Mouse (Mus musculus): ENCODE data around the gene Fam186b. TPM values are rescaled to one million over a fixed set of nuclear protein-coding genes. Genes with fewer than 3 reads are reported as not detected.

Gene Fam186b
- total and polyA plus RNA-seq, 3 experiments, result not detected

DNA sequence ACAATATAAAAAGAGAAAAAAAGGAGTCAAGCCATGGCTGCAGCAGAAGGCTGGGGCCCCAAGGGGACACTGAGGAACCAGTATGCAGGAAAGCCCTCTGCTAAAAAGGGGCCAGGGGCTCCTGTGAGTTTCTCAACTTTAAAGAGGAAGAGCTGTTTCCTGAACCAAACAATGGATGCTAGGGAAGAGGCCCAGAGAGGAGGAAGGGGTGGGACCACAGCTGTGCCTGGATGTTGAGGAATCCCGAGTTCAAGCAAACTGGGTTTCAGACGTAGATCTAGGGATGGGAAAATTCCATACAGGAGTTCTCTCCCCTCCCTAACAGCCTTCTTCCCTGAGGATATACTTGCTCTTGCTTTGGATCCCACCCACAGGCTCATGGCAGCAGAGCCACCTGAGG is 30.7 kb upstream of the Fam186b start:
- Histone ChIP-seq H3K4me1 (ENCODE audit: control insufficient read depth, insufficient read depth, low read length) (peaks cover 34% of the 10 kb centered on the region), H3K4me3 (no peak overlapping the region), H3K27ac (peak overlapping the region; percentile 71), H3K9ac (ENCODE audit: low read depth, low read length) (no peak overlapping the region), H3K79me2 (replicated peaks; ENCODE audit: control insufficient read depth, insufficient read depth, low read length) (no peaks in the 10 kb centered on the region), H3K27me3 (ENCODE audit: control insufficient read depth, insufficient read depth, low read length) (no peaks in the 10 kb centered on the region), H3K36me3 (ENCODE audit: control insufficient read depth, insufficient read depth, low read length) (peaks cover 8% of the 10 kb centered on the region)
- peak in 1 of 2 experiments; percentile 64 for DNase-seq
- WGBS, result 34% methylated on average over 2 of the region's 2 CpGs
- TF ChIP-seq POLR2A (IDR thresholded peaks at IDR 0.05; ENCODE audit: insufficient read depth, low read depth, low read length) (peak; percentile 49; the same call in 1 of the 2 replicates), CTCF (IDR thresholded peaks at IDR 0.05) (no peak), EP300 (IDR thresholded peaks at IDR 0.05; ENCODE audit: insufficient read depth, low read depth, low read length) (peak; percentile 78)
- intact Hi-C loops (cut with DNase I), result loop anchor here (1.0 to 2.0 kb wide), 2 partner anchors 9 to 44 kb away; partner anchors contain the start of gene Fmnl3

DNA sequence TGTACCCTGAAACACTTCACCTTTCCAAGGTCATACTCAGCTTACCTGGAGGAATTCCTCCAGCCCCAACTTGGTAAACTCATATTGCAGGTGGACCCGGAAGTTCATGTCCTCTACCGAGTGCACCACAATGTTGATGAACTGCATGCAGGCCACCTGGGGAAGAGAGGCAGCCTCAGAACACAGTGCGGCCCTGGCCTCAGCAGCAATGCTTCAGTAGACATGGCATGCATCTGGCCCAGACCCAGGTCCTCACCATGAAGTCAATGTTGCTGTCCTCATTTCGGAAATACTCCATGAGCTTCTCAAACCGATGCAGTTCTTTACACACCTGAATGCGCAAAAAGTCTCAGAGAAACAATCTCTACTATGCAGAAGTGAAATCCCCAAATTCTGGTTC is 29.9 kb upstream of the Fam186b start:
- peak overlapping the region; percentile 71 for H3K27ac ChIP-seq
- 83% methylated on average over 6 of the region's 6 CpGs for WGBS
- peaks cover 10% of the 10 kb centered on the region for H3K36me3 ChIP-seq (ENCODE audit: control insufficient read depth, insufficient read depth, low read length)
- intact Hi-C loops (cut with DNase I), result no loop called here
- no peak for TF ChIP-seq CTCF (IDR thresholded peaks at IDR 0.05)
- TF ChIP-seq POLR2A (IDR thresholded peaks at IDR 0.05; ENCODE audit: insufficient read depth, low read depth, low read length), result no peak
- no peak for TF ChIP-seq EP300 (IDR thresholded peaks at IDR 0.05; ENCODE audit: insufficient read depth, low read depth, low read length)
- H3K27me3 ChIP-seq (ENCODE audit: control insufficient read depth, insufficient read depth, low read length), result no peaks in the 10 kb centered on the region
- H3K9ac ChIP-seq (ENCODE audit: low read depth, low read length), result no peak overlapping the region
- H3K4me1 ChIP-seq (ENCODE audit: control insufficient read depth, insufficient read depth, low read length), result peaks cover 32% of the 10 kb centered on the region
- no peak overlapping the region for H3K4me3 ChIP-seq
- DNase-seq, result no peak
- no peaks in the 10 kb centered on the region for H3K79me2 ChIP-seq (replicated peaks; ENCODE audit: control insufficient read depth, insufficient read depth, low read length)

DNA sequence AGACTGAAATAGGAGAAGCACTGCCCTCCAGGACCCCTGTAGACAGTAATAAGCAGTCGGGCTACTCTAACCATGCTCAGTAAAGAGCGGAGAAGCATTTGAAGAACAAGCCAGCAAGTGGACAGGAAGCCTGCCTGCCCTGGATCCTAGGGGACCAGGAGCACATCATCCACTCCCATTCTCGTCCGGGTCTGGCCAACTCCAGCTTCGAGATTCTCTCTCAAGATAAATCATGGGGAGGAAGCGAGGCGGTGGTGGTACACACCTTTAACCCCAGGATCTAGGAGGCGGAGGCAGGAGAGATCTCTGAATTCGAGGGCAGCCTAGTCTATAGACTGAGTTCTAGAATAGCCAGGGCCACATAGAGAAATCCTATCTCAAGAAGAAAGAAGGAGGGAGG is 28.5 kb upstream of the Fam186b start:
- Histone ChIP-seq H3K27ac (peak overlapping the region; percentile 71), H3K9ac (ENCODE audit: low read depth, low read length) (no peak overlapping the region), H3K79me2 (replicated peaks; ENCODE audit: control insufficient read depth, insufficient read depth, low read length) (no peaks in the 10 kb centered on the region), H3K36me3 (ENCODE audit: control insufficient read depth, insufficient read depth, low read length) (peaks cover 15% of the 10 kb centered on the region), H3K4me3 (no peak overlapping the region), H3K27me3 (ENCODE audit: control insufficient read depth, insufficient read depth, low read length) (no peaks in the 10 kb centered on the region), H3K4me1 (ENCODE audit: control insufficient read depth, insufficient read depth, low read length) (peaks cover 33% of the 10 kb centered on the region)
- intact Hi-C loops (cut with DNase I), result no loop called here
- WGBS, result 43% methylated on average over 9 of the region's 9 CpGs
- no peak for DNase-seq
- TF ChIP-seq EP300 (IDR thresholded peaks at IDR 0.05; ENCODE audit: insufficient read depth, low read depth, low read length), result 0 out of 2 replicates have a peak, but pooled peaks have one; percentile 23
- TF ChIP-seq CTCF (IDR thresholded peaks at IDR 0.05), result no peak

DNA sequence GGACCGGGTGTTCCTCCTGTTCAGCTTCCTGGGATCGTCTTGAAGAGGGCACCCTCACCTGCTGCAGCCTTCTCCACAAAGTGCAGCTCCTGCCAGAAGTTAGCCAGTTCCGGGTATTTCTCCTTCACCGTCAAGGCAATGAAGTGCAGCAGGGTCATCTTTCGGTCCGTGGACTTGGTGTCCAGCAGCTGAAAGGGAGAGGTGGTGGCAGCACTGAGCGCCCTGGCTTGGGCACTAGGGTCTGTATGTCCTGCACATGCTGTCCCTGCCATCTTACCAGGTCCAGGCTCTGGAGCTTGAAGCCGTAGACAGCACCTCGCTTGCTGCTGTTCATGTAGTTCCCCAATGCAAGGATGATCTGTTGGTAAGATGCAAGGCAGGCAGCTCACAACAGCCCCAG is 25.3 kb upstream of the Fam186b start:
- peak overlapping the region; percentile 57 for H3K27ac ChIP-seq
- intact Hi-C loops (cut with DNase I), result no loop called here
- H3K79me2 ChIP-seq (replicated peaks; ENCODE audit: control insufficient read depth, insufficient read depth, low read length), result no peaks in the 10 kb centered on the region
- H3K4me1 ChIP-seq (ENCODE audit: control insufficient read depth, insufficient read depth, low read length), result peaks cover 50% of the 10 kb centered on the region
- DNase-seq, result no peak
- WGBS, result 60% methylated on average over 9 of the region's 9 CpGs
- H3K4me3 ChIP-seq, result no peak overlapping the region
- H3K36me3 ChIP-seq (ENCODE audit: control insufficient read depth, insufficient read depth, low read length), result peaks cover 26% of the 10 kb centered on the region
- H3K9ac ChIP-seq (ENCODE audit: low read depth, low read length), result no peak overlapping the region
- no peak for TF ChIP-seq EP300 (IDR thresholded peaks at IDR 0.05; ENCODE audit: insufficient read depth, low read depth, low read length)
- no peak for TF ChIP-seq POLR2A (IDR thresholded peaks at IDR 0.05; ENCODE audit: insufficient read depth, low read depth, low read length)
- TF ChIP-seq CTCF (IDR thresholded peaks at IDR 0.05), result no peak
- H3K27me3 ChIP-seq (ENCODE audit: control insufficient read depth, insufficient read depth, low read length), result no peaks in the 10 kb centered on the region

DNA sequence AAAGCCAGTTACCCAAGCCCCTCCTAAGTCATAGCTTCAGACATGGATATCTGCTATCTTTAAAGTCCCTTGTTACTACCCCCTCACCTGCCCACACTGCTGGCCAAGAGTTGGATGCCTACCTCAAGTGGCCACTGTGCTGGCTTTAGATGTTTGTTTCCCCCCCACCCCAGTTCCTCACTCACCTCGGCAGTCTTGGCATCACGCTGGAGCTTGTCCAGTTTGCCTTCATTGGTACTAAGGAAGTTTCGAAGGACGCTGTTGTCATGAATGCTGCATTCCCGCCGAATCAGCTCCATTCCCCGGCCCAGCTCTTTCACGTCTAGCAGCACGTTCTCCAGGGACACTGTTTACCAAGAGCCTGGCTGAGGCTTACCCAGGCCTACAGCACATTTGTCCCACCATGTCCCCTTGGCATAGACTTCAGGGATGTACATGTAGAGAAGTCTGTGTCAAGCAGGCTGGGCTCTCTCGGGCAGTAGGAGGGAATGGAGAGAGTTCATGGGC is 24.5 kb upstream of the Fam186b start:
- TF ChIP-seq EP300 (IDR thresholded peaks at IDR 0.05; ENCODE audit: insufficient read depth, low read depth, low read length) (no peak), CTCF (IDR thresholded peaks at IDR 0.05) (no peak), POLR2A (IDR thresholded peaks at IDR 0.05; ENCODE audit: insufficient read depth, low read depth, low read length) (no peak)
- H3K36me3 ChIP-seq (ENCODE audit: control insufficient read depth, insufficient read depth, low read length), result peaks cover 23% of the 10 kb centered on the region
- H3K4me1 ChIP-seq (ENCODE audit: control insufficient read depth, insufficient read depth, low read length), result peaks cover 48% of the 10 kb centered on the region
- H3K79me2 ChIP-seq (replicated peaks; ENCODE audit: control insufficient read depth, insufficient read depth, low read length), result no peaks in the 10 kb centered on the region
- DNase-seq, result no peak
- H3K27me3 ChIP-seq (ENCODE audit: control insufficient read depth, insufficient read depth, low read length), result no peaks in the 10 kb centered on the region
- 40% methylated on average over 10 of the region's 10 CpGs for WGBS
- intact Hi-C loops (cut with DNase I), result no loop called here
- H3K9ac ChIP-seq (ENCODE audit: low read depth, low read length), result no peak overlapping the region
- H3K4me3 ChIP-seq, result no peak overlapping the region
- H3K27ac ChIP-seq, result peak overlapping the region; percentile 86

DNA sequence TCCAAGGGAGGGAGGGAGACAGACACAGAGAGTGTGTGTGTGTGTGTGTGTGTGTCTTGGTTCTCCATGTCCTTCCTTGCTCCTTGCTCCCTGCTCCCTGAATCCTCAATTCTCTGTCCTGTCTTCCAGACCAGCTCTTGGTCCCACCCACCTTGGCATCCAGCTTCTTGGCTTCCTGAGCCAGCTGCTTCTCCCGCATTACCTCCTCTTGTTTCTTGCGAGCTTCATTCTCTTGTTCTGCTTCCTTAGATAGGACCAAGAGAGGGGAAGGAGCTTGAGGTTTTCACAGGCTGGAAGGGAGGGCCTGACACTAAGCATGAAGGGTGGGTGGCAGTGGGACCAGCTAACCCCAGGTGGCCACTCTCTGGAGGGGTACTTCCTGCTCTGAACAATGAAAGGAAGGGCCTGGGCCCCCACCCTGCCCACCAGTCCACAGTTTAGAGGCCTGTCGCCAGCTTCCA is 23.8 kb upstream of the Fam186b start:
- peaks cover 44% of the 10 kb centered on the region for H3K4me1 ChIP-seq (ENCODE audit: control insufficient read depth, insufficient read depth, low read length)
- H3K4me3 ChIP-seq, result no peak overlapping the region
- H3K27me3 ChIP-seq (ENCODE audit: control insufficient read depth, insufficient read depth, low read length), result no peaks in the 10 kb centered on the region
- no peak for TF ChIP-seq CTCF (IDR thresholded peaks at IDR 0.05)
- no peak for TF ChIP-seq EP300 (IDR thresholded peaks at IDR 0.05; ENCODE audit: insufficient read depth, low read depth, low read length)
- peak; percentile 9; the same call in 1 of the 2 replicates for TF ChIP-seq POLR2A (IDR thresholded peaks at IDR 0.05; ENCODE audit: insufficient read depth, low read depth, low read length)
- 34% methylated on average over 3 of the region's 3 CpGs for WGBS
- intact Hi-C loops (cut with DNase I), result no loop called here
- no peak overlapping the region for H3K9ac ChIP-seq (ENCODE audit: low read depth, low read length)
- peaks cover 22% of the 10 kb centered on the region; the same call in 1 of the 2 replicates for H3K36me3 ChIP-seq (ENCODE audit: control insufficient read depth, insufficient read depth, low read length)
- no peaks in the 10 kb centered on the region for H3K79me2 ChIP-seq (replicated peaks; ENCODE audit: control insufficient read depth, insufficient read depth, low read length)
- DNase-seq, result peak in 1 of 2 experiments; percentile 50
- peak overlapping the region; percentile 86 for H3K27ac ChIP-seq
